ENCODE assay signal across 27 mouse cellular contexts in the genomic region with DNA sequence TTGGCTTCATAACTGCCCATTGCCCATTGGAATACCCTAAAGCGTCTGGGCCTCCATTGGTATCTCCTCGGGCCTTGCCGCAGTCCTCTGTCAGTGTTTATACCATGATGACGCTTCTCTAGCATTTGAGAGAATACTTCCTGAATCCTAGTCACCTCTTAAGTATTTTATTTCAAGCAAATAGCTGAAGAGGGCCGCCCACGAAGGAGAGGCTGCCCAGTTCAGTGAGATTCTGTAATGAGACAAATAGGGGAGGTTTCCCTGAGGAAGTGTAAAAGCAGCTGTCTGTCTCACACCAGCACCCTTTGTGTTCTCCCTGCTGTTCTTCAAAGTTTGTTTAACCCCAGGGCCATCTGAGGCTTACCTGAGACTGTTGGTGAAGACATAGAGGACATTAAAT. TPM values are rescaled to one million over a fixed set of nuclear protein-coding genes. Genes with fewer than 3 reads are reported as not detected.
DNase-seq lines count a peak whose midpoint lies in the region; ATAC-seq lines count a peak whose summit lies in the region.
"Had no signal": no experiment of that assay in that cellular context is flagged by ENCODE, and none has a peak within 500 bp of the region (broad histone marks: within the 10 kb centered on the region; RNA-seq: fewer than 3 reads in every experiment).

No protein-coding gene starts in this region.

- H3K36me3 ChIP-seq in liver, embryonic 12.5 days: peaks cover 19% of the 10 kb centered on the region
- H3K36me3 ChIP-seq in liver, embryonic 11.5 days (ENCODE audit: control insufficient read depth, insufficient read depth, low read length): no peaks in the 10 kb centered on the region
- peaks cover 24% of the 10 kb centered on the region for H3K36me3 ChIP-seq in liver, embryonic 15.5 days (replicated peaks)
- H3K36me3 ChIP-seq: forebrain, embryonic 12.5 days; heart, embryonic 10.5 days; hindbrain, embryonic 12.5 days; stomach, embryonic 15.5 days had no signal

- no peaks in the 10 kb centered on the region for H3K9me3 ChIP-seq in liver, embryonic 12.5 days (replicated peaks)
- H3K9me3 ChIP-seq in liver, embryonic 11.5 days (ENCODE audit: control insufficient read depth, low read length): no peaks in the 10 kb centered on the region
- H3K9me3 ChIP-seq in liver, embryonic 15.5 days (replicated peaks): no peaks in the 10 kb centered on the region
- H3K9me3 ChIP-seq: forebrain, embryonic 12.5 days; G1E; heart, embryonic 10.5 days; hindbrain, embryonic 12.5 days; stomach, embryonic 15.5 days had no signal

- ATAC-seq in frontal cortex, adult (ENCODE audit: low TSS enrichment): peak; percentile 35; the same call in 1 of the 2 replicates
- ATAC-seq in liver, embryonic 12.5 days: no peak
- ATAC-seq in liver, embryonic 11.5 days (replicated peaks; ENCODE audit: low FRiP score): no peak
- ATAC-seq in liver, embryonic 15.5 days (ENCODE audit: insufficient read depth): no peak
- no peak for ATAC-seq in megakaryocyte progenitor cell, adult 5-6 weeks (replicated peaks; ENCODE audit: poor library complexity)
- ATAC-seq: forebrain, postnatal 0 days; intestine, embryonic 16.5 days had no signal

- H3K4me3 ChIP-seq in liver, embryonic 12.5 days: no peak overlapping the region
- H3K4me3 ChIP-seq in liver, embryonic 11.5 days (ENCODE audit: low read depth, low read length): no peak overlapping the region
- no peak overlapping the region for H3K4me3 ChIP-seq in liver, embryonic 15.5 days (replicated peaks)
- H3K4me3 ChIP-seq: forebrain, embryonic 12.5 days; heart, embryonic 10.5 days; hindbrain, embryonic 12.5 days; stomach, embryonic 15.5 days had no signal

- DNase-seq in frontal cortex, postnatal 10 days (ENCODE audit: low spot score in 2 of 2): no peak
- no peak for DNase-seq in liver, embryonic 11.5 days (ENCODE audit: low spot score)
- peak; percentile 56 for DNase-seq in 3T3-L1 (ENCODE audit: low read depth, low spot score)
- no peak for DNase-seq in thymus, postnatal 4 days
- DNase-seq: adrenal gland, postnatal 25 days; cerebellum, adult 11-12 months; cerebellum, adult 9-11 months; forebrain, postnatal 0 days; gastrocnemius, postnatal 14 days; heart, postnatal 36 days; kidney, adult 8-10 months; kidney, postnatal 25 days; layer of hippocampus, postnatal 36 days; midbrain, embryonic 14.5 days; right cerebral cortex, postnatal 14 days; thymus, postnatal 14 days had no signal

- peak overlapping the region; percentile 99 for H3K27ac ChIP-seq in liver, embryonic 12.5 days
- no peak overlapping the region for H3K27ac ChIP-seq in liver, embryonic 11.5 days (ENCODE audit: low read depth, low read length)
- H3K27ac ChIP-seq in liver, embryonic 15.5 days (replicated peaks): peak overlapping the region; percentile 92
- H3K27ac ChIP-seq: forebrain, embryonic 12.5 days; heart, embryonic 10.5 days; hindbrain, embryonic 12.5 days; macrophage; stomach, embryonic 15.5 days had no signal

- WGBS in liver, embryonic 12.5 days (ENCODE audit: insufficient replicate concordance): 82% methylated on average over 6 of the region's 6 CpGs
- WGBS in liver, embryonic 11.5 days: 79% methylated on average over 6 of the region's 6 CpGs
- WGBS in liver, embryonic 15.5 days (ENCODE audit: insufficient replicate concordance): 80% methylated on average over 6 of the region's 6 CpGs

- peaks cover 96% of the 10 kb centered on the region for H3K4me1 ChIP-seq in liver, embryonic 12.5 days
- peaks cover 40% of the 10 kb centered on the region for H3K4me1 ChIP-seq in liver, embryonic 11.5 days (replicated peaks; ENCODE audit: control insufficient read depth, insufficient read depth, low read length)
- peaks cover 95% of the 10 kb centered on the region for H3K4me1 ChIP-seq in liver, embryonic 15.5 days (replicated peaks)
- H3K4me1 ChIP-seq: forebrain, embryonic 12.5 days; hindbrain, embryonic 12.5 days had no signal

- peak overlapping the region; percentile 35; the same call in 1 of the 2 replicates for H3K9ac ChIP-seq in liver, embryonic 12.5 days
- no peak overlapping the region for H3K9ac ChIP-seq in liver, embryonic 11.5 days (ENCODE audit: low read depth, low read length)
- no peak overlapping the region for H3K9ac ChIP-seq in liver, embryonic 15.5 days
- H3K9ac ChIP-seq: forebrain, embryonic 12.5 days; forebrain, postnatal 0 days; hindbrain, embryonic 12.5 days; stomach, embryonic 15.5 days had no signal

- no peaks in the 10 kb centered on the region for H3K27me3 ChIP-seq in liver, embryonic 12.5 days (replicated peaks)
- H3K27me3 ChIP-seq in liver, embryonic 11.5 days (replicated peaks; ENCODE audit: control insufficient read depth, insufficient read depth, low read length): no peaks in the 10 kb centered on the region
- no peaks in the 10 kb centered on the region for H3K27me3 ChIP-seq in liver, embryonic 15.5 days
- H3K27me3 ChIP-seq: forebrain, embryonic 12.5 days; hindbrain, embryonic 12.5 days; stomach, embryonic 15.5 days had no signal

- no peak overlapping the region for H3K4me2 ChIP-seq in liver, embryonic 12.5 days
- H3K4me2 ChIP-seq in liver, embryonic 11.5 days: no peak overlapping the region
- H3K4me2 ChIP-seq in liver, embryonic 15.5 days: no peak overlapping the region
- H3K4me2 ChIP-seq: forebrain, embryonic 12.5 days; hindbrain, embryonic 12.5 days; stomach, embryonic 15.5 days had no signal

RNA-seq across cellular contexts. Expression of a gene that starts 53.7 kb away (rescaled TPM):
- 7.6 and 8.0 TPM in 2 replicates for polyA plus RNA-seq in liver, embryonic 12.5 days (2016; fragmentation: Nextera tagmentation; extraction: Ambion mirVana)
- polyA plus RNA-seq in liver, embryonic 11.5 days (2014; fragmentation: Nextera tagmentation; extraction: Ambion mirVana): 9.8 and 10.2 TPM in 2 replicates
- polyA plus RNA-seq in liver, embryonic 15.5 days (2015; fragmentation: Nextera tagmentation; extraction: Ambion mirVana): 7.4 and 8.9 TPM in 2 replicates
- 6.1 and 7.5 TPM in 2 replicates for total RNA-seq in megakaryocyte progenitor cell, adult 5-6 weeks (2015)
- 7.1 and 10.9 TPM in 2 replicates for total RNA-seq in megakaryocyte progenitor cell, adult 5-6 weeks (2017)
